Mouse (Mus musculus): ENCODE results near the gene Zfp128. TPM values are rescaled to one million over a fixed set of nuclear protein-coding genes. Genes with fewer than 3 reads are reported as not detected.
A peak's percentile ranks its signal among the peaks of the same experiment; 100 is the strongest.
"Not testable (repeated sequence)": the region's sequence is repeated elsewhere in the genome, so short reads cannot be mapped to it uniquely, and the experiment has no call there.

Gene Zfp128
- polyA plus RNA-seq, 1 experiment = 10.5 TPM

DNA sequence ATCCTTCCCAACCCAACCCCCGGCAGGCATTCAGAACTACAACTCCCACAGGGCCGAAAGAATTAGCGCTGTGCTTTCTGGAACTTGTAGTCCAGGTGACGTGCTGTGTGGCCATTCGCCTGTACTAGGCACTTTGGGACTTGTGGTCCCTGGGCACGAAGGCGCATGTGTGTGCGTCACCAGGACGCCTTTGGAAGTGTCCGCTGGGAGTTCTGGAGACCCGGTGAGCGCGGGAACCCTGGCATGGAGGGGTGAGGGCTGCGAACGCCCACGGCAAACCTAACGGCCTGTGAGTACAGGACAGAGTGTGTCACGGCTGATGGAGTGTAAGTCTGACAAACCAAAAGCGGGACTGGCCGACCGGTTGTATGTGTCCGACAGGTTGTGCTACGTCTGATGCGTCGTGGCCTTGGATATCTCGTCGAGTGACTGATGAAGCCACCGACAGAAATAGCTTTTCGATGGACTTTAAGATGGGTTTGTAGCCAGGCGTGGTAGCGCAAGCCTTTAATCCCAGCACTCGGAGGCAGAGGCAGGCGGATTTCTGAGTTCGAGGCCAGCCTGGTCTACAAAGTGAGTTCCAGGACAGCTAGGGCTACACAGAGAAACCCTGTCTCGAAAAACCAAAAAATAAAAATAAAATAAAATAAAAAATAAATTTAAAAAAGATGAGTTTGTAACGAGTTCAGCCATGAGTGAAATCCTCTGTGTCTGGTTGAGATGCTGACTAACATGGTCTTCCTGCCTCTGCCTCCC lies 16.9 kb downstream of the Zfp128 start, which contains the start of gene Zscan22:
Gene Zscan22 (plus strand): TSS at position 161 of the 756 bp plus-strand sequence.
- peak; percentile 98 for DNase-seq (ENCODE audit: low read depth)
- TF ChIP-seq POLR2A (IDR thresholded peaks at IDR 0.05; ENCODE audit: borderline replicate concordance, extremely low read depth, insufficient read depth, insufficient read length, poor library complexity, severe bottlenecking) = 0 out of 2 replicates have a peak, but pooled peaks have one; percentile 8
- no peak for TF ChIP-seq CTCF (IDR thresholded peaks at IDR 0.05; ENCODE audit: borderline replicate concordance, extremely low read depth, insufficient read depth, insufficient read length)

DNA sequence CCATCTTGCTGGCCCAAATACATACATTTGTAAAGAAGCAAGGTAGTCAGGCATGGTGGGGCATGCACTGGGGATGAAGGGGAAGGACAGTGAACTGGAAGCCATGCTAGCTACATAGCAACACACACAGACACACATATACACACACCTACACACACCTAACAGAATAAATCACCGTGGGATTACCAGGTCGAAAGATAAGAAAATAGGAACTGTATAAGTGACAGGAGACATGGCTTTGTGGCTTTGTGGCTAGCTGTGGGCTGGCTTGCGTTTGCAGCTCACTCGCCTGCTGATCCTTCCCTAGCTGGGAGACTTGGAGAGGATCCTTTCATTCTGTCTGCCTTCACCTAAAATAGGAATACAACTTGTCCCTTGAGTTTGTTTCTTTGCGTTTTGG lies 20.5 kb downstream of the Zfp128 start:
- DNase-seq (ENCODE audit: low read depth) = no peak
- no peak for TF ChIP-seq CTCF (IDR thresholded peaks at IDR 0.05; ENCODE audit: borderline replicate concordance, extremely low read depth, insufficient read depth, insufficient read length)
- no peak for TF ChIP-seq POLR2A (IDR thresholded peaks at IDR 0.05; ENCODE audit: borderline replicate concordance, extremely low read depth, insufficient read depth, insufficient read length, poor library complexity, severe bottlenecking)

DNA sequence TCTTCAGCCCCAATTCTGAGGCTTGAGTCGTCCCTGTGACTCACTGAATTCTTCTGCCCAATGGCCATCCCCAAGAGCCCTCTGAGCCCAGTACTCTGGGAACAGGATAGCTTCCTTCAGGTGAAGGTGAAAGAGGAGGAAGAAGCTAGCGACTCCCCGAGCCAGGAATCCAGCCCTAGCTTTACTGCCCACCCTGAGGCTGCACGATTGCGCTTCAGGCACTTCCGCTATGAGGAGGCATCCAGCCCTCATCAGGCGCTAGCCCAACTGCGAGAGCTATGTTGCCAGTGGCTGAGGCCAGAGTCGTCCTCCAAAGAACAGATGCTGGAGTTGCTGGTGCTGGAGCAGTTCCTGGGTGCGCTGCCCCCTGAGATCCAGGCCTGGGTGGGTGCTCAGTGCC lies 22.6 kb downstream of the Zfp128 start:
- DNase-seq (ENCODE audit: low read depth) = no peak
- TF ChIP-seq CTCF (IDR thresholded peaks at IDR 0.05; ENCODE audit: borderline replicate concordance, extremely low read depth, insufficient read depth, insufficient read length) = no peak
- no peak for TF ChIP-seq POLR2A (IDR thresholded peaks at IDR 0.05; ENCODE audit: borderline replicate concordance, extremely low read depth, insufficient read depth, insufficient read length, poor library complexity, severe bottlenecking)

DNA sequence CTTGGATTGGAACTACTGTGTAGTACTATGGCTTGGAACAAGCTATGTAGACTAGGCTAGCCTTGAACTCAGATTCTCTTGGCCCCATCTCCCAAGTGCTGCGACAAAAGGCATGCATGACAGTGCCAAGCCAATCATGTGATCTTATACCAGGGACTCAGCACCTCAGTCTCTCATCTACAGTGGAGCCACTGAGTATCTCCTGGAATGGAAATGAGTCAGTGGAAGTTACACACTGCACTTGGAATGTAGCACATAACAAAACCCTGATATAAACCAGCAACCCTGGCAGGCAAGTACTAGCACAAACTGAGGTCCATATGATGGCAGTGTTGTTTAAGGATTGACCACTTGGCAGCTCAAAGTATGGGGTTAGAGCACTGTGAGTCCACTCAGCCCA lies 24.2 kb downstream of the Zfp128 start:
- TF ChIP-seq CTCF (IDR thresholded peaks at IDR 0.05; ENCODE audit: borderline replicate concordance, extremely low read depth, insufficient read depth, insufficient read length) = no peak
- no peak for TF ChIP-seq POLR2A (IDR thresholded peaks at IDR 0.05; ENCODE audit: borderline replicate concordance, extremely low read depth, insufficient read depth, insufficient read length, poor library complexity, severe bottlenecking)
- DNase-seq (ENCODE audit: low read depth) = no peak

DNA sequence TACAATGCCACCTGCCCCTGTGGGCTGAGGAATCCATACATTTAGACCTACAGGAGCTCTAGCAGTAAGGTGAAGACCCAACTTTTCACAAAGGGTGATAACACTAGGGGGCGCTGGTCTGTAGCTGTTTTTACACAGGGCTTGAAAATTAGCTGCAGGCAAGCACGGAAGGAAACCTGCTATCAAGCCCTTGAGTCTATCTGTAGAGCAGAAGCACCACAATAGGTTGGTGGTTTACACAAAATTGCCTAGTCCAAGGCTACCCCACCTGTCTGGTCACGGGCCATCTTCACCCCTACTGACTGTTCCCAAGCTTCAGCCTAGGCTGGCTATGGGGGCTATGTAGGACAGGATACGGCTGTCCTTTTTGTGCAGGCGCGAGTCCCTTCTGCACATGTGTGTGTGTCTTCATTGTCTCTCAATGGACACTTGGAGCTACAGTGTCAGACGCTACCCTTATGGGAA lies 28.6 kb downstream of the Zfp128 start:
- DNase-seq (ENCODE audit: low read depth) = peak; percentile 79

DNA sequence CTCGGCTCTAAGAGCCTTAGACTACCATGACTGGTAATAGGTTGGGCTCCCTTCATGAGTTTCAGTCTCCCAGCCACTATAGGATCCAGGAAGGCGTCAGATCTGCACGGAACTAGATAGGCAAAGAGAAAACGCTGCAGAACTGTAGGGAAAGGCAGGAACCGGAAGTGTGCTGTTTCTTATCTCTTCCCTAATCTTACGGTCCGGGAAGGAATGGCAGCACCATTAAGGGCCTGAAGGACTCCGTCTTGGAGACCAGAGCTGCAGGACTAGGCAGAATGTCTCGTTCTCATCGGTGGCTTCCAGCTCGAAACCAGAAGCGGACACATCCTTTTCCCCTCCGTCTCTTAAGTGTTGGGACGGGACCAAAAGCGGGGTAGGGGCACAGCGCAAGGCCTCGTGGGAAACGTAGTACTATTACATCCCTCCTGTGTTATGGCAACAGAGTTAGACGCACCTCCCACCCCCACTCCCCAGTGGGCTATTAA lies 29.2 kb downstream of the Zfp128 start:
- TF ChIP-seq CTCF (IDR thresholded peaks at IDR 0.05; ENCODE audit: borderline replicate concordance, extremely low read depth, insufficient read depth, insufficient read length) = no peak
- TF ChIP-seq POLR2A (IDR thresholded peaks at IDR 0.05; ENCODE audit: borderline replicate concordance, extremely low read depth, insufficient read depth, insufficient read length, poor library complexity, severe bottlenecking) = no peak
- peak; percentile 90 for DNase-seq (ENCODE audit: low read depth)

More for the DNA sequence above, 28.6 kb downstream of the Zfp128 start:
- TF ChIP-seq CTCF (IDR thresholded peaks at IDR 0.05; ENCODE audit: borderline replicate concordance, extremely low read depth, insufficient read depth, insufficient read length) (peak; percentile 63; the same call in 1 of the 2 replicates), POLR2A (IDR thresholded peaks at IDR 0.05; ENCODE audit: borderline replicate concordance, extremely low read depth, insufficient read depth, insufficient read length, poor library complexity, severe bottlenecking) (no peak)

DNA sequence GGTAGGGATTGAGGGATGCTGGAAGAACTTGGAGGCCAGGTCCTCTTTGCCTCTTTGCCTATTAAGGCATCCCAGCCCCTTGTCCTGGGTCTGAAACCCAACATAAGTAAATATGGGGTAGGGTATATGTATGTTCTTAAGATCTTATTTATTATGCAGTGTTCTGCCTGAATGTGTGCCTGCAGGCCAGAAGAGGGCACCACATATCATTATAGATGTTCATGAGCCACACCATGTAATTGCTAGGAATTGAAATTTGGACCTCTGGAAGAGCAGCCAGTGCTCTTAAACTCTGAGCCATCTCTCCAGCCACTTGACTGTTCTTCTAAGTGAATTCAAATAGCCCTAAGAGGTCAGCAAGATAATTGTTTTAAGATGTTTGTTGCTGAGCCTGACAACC lies 32.6 kb downstream of the Zfp128 start:
- peak; percentile 52 for DNase-seq (ENCODE audit: low read depth)
- peak; percentile 41; the same call in 1 of the 2 replicates for TF ChIP-seq CTCF (IDR thresholded peaks at IDR 0.05; ENCODE audit: borderline replicate concordance, extremely low read depth, insufficient read depth, insufficient read length)
- no peak for TF ChIP-seq POLR2A (IDR thresholded peaks at IDR 0.05; ENCODE audit: borderline replicate concordance, extremely low read depth, insufficient read depth, insufficient read length, poor library complexity, severe bottlenecking)

DNA sequence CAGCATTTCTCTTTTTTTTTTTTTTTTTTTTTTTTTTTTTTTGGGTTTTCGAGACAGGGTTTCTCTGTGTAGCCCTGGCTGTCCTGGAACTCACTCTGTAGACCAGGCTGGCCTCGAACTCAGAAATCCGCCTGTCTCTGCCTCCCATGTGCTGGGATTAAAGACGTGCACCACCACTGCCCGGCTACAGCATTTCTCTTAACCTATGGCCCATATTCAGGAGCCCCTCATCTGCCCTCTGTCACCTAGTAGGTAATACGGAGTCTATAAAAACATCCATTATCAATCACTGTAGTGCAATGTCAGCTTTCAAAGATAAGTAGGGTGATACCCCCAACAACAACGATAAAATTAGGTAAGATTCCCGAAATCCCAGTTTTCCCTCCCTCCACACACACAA lies 39.5 kb downstream of the Zfp128 start:
- DNase-seq (ENCODE audit: low read depth) = not testable (repeated sequence)

DNA sequence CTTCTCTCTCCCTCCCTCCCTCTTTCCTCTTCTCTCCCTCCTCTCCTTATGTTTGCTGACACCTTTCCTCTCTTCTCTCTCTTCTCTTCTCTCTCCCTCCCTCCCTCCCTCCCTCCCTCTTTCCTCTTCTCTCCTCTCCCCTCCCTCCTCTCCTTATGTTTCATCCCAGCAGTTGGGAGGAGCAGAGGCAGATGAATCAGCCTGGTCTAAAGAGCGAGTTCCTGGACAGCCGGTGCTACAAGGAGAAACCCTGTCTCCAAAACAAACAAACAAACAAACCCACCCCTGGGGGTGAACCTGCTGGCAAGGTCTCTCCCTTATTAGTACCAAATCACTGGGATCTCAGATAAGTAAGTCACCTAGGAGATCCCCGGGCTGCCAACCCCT lies 40.3 kb downstream of the Zfp128 start:
- no peak for DNase-seq (ENCODE audit: low read depth)
- TF ChIP-seq CTCF (IDR thresholded peaks at IDR 0.05; ENCODE audit: borderline replicate concordance, extremely low read depth, insufficient read depth, insufficient read length) (no peak), POLR2A (IDR thresholded peaks at IDR 0.05; ENCODE audit: borderline replicate concordance, extremely low read depth, insufficient read depth, insufficient read length, poor library complexity, severe bottlenecking) (0 out of 2 replicates have a peak, but pooled peaks have one; percentile 7)

DNA sequence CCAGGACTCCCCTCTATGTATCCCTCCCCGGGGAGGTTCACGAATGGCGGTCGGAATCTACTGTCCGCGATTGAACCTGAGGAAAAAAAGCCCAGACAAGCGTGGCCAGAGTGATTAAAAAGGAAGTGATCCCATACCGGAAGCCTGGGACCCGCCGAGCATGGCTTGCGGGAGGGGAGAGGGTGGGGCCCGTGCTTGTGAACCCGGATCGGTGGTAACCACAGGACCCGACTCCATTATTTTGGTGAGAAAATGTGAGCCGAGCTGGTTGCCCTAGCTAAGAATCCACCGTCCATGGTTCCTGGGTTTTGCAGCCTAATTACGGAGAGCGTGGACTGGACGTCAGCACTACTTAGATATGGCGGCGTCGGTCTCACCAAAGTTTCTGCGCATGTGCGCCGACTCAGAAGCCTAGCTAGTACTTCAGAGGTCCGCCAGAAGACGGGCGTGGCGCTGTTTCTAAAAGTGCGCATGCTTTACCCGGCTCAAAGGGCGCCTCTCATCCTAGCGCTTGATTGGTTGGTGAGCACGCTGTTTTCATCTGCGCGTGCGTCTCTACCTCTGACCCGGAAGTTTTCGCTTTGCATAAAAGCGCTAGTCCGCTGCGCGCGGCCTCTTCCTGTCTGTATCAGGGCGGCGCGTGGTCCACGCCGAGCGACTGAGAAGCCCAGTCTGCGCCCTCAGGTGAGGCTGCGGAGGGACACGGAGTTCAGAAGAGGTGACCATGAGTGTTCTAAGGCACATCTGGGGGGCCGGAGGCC lies 40.9 kb downstream of the Zfp128 start, which contains the start of gene Rps5:
Gene Rps5 (plus strand): TSS at position 586 of the 761 bp plus-strand sequence.
- peak; percentile 100 for DNase-seq (ENCODE audit: low read depth)
- TF ChIP-seq POLR2A (IDR thresholded peaks at IDR 0.05; ENCODE audit: borderline replicate concordance, extremely low read depth, insufficient read depth, insufficient read length, poor library complexity, severe bottlenecking) (peak; percentile 43; the same call in 1 of the 2 replicates), CTCF (IDR thresholded peaks at IDR 0.05; ENCODE audit: borderline replicate concordance, extremely low read depth, insufficient read depth, insufficient read length) (peak; percentile 91)

DNA sequence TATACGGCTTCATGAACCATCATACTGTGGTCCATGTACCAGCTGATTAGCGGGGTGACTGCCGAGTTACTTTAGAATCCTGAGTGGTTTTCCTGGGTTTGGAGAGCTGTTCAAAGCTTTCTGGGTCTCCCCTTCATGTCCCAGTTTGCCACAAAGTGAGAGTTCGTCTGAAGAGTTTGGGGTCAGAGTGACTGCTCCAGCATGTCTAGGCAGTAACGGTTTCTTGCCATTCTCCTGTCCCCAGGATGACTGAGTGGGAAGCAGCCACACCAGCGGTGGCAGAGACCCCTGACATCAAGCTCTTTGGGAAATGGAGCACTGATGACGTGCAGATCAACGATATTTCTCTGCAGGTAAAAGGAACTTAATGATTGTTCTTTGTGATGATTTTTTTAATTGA lies 41.8 kb downstream of the Zfp128 start:
- TF ChIP-seq POLR2A (IDR thresholded peaks at IDR 0.05; ENCODE audit: borderline replicate concordance, extremely low read depth, insufficient read depth, insufficient read length, poor library complexity, severe bottlenecking) (no peak), CTCF (IDR thresholded peaks at IDR 0.05; ENCODE audit: borderline replicate concordance, extremely low read depth, insufficient read depth, insufficient read length) (no peak)
- DNase-seq (ENCODE audit: low read depth) = no peak
